Mouse (Mus musculus) heart, adult 18-20 months (tissue): ENCODE measurements around the gene Crabp2. TPM values are rescaled to one million over a fixed set of nuclear protein-coding genes. Genes with fewer than 3 reads are reported as not detected.
"Not testable (repeated sequence)": the region's sequence is repeated elsewhere in the genome, so short reads cannot be mapped to it uniquely, and the experiment has no call there.

ENCODE experiments used
- DNase-seq, 2 experiments: peaks; one replicate each; pipeline ENCODE4 v3.0.0; 2021 to 2022; ENCODE audit warnings: mixed read lengths in 1 of 2
- long read RNA-seq, 2 experiments: library from polyadenylated mRNA; stranded (forward); transcript quantifications; one replicate each; pipeline ENCODE4 v2.0.0; 2021
- total RNA-seq, 2 experiments: library from RNA; stranded (reverse); gene quantifications; 2 replicates each; pipeline ENCODE4 v1.2.3; 2021

Gene Crabp2
- total RNA-seq: not detected
- long read RNA-seq, experiment 1, partial matches to known transcripts: 0 of 1 reads
- long read RNA-seq, experiment 1, other reads (novel, unspliced or antisense): 0 of 1 reads
- long read RNA-seq, experiment 2: 0 reads

DNA sequence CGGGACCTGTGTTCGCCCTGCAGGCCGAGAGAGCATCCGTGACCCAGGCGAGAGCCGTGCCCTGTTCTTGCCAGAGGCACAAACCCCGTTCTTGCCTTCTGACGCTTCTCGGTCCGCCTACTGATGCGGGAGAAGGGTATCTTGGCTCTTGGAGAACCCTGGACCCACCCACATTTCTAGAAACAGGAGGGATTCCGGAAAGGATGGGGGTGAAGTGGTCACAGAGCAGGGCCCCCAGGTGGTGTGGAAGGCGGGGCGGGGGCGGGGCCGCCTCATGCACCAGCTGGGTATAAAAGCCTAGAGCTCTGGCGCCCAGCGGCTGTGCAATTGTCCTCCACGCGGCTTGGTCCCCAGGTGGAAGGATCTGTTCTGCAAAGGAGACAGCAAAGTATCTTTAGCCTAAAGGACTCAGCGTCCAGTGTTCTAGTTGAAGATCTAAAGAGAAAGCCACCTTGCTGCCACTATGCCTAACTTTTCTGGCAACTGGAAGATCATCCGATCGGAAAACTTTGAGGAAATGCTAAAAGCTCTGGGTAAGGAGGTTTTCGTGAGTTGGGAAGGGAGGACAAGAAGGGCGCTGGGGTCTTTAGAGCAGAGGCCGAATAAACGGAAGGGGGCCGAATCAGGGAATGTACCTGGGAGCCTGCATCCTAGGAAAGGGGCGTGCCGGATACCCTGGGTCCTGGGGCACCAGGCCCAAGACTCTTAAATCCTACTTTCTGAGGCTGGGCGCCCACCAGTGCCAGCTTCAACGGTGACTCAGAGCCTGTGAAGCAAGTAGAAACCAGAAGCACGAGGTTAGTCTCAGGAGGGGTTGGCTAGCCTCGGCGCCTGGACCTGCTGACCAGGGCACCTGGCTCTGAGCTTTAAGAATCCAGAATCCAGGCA, at the start of gene Crabp2:
Gene Crabp2, plus strand, starts transcription at position 289 of the 888 bp plus-strand sequence.
- no peak for DNase-seq

DNA sequence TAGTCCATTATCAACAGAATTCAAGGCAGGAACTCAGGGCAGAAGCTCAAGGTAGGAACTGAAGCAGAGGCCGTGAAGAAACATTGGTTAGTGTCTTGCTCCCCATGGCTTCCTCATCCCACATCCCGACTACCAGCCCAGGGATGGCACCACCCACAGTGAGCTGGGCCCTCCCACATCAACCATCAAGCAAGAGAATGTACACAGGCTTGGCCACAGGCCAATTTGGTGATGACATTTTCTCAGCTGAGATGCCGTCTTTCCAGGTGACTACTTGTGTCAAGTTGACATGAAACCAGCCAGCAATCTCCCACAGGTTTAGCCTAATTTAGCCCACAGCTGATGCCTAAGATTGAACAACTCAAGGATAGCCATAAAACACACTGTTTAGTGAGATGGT, 49.2 kb upstream of the Crabp2 start:
- DNase-seq: no peak

DNA sequence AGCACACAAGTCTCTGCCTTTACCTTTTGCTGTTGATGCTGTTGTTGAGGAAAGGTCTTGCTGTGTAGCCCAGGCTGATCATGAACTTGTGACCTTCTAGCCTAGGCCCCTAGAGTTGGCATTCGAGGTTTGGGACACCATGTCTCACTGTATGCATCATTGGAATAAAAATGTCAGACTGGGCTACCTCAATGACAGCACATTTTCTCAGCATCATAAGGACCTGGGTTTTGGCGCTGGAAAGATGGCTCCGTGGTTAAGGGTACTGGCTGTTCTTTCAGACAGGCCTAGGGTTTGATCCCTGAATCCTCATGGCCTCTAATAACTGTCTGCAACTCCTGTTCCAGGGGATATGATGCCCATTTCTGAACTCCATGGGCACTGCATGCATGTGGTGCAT, 48.7 kb upstream of the Crabp2 start:
- DNase-seq: no peak

DNA sequence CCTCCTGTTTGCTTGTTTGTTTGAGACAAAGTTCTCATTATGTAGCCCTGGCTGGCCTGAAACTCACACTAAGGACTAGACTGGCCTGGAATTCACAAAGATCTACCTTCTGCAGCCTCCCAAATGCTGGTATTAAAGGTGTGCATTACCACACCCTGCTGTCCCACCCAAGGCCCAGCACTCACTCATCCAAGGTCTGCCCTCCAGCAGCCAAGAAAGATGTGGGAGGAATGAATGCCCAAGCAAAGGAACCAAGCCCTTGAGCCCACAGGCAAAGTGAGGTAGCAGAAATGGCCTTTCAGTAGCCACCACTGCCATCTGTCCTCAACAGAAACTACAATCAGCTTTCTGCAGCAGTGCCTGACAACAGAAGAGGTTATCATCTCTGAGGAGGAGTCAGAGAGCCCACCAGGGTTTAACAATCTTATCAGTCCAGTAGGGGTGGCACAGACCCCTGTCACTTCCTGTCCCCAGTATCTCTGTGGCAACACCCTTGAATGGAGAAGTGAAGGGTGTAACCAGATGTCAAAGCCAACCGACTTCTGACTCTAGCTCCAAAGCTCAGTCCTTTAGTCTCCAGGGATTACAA, 47.3 kb upstream of the Crabp2 start:
- no peak for DNase-seq

DNA sequence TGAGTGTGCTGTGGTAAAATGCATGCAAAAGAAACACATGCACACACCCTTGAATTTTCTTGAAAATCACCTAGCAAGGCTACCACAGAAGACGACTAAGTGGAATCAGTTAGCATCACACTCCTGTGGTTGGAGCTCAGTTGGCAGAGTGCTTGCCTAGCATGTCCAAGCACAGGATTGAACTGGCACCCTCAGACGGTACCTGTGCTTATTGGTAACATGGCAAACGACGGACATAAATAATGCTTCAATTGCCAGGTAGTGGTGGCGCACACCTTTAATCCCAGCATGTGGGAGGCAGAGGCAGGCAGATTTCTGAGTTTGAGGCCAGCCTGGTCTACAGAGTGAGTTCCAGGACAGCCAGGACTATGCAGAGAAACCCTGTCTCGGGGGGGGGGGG, 46.5 kb upstream of the Crabp2 start:
- DNase-seq: not testable (repeated sequence)

DNA sequence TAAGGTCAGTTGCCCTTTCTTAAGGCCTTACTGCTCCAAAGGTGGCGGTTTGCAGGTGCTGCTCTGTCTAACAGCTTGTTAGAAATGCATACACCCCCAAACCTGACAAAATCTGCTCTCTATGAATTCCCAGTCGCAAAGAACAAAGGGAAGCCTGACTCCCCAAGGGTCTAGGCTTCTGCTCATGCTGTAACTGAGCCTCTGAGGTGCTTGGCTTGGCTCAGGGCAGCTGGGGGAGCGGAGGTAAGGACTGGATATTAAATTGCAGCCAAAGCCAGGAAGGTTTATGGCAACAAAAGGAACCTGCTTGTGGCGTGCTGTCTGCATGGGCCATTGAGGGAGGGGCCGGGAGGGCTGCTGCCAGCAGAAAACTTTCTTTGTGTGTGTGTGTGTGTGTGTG, 44.6 kb upstream of the Crabp2 start:
- DNase-seq: no peak

DNA sequence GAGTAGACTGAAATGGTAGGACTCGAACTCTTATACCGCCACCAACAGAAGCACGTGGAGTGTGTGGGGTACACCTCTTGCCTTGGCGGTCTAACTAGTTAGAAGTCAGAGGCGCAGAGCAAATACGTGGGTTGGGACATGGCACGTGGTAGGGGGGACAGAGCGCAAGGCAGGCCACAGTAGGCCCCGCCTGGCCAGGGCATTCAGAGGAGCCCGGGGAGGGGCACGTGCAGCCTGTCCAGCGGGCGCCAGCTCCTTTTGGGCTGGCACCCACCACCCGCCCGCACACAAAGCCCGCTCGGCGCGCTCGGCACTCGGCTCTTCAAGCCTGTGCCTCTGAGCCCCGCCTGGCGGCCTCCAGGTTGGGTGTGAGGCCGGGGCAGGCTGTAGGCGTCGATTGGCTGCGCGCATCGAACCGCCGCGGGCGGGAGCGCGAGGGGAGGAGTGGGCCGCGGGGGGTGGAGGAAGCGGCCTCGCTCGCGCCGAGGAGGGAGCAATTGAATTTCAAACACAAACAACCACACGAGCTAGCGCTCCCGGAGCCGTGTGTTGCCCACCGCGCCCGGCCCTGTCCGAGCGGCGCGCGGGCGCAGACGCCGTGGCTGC, 42.5 kb upstream of the Crabp2 start, which contains the start of gene Hdgf:
Gene Hdgf, plus strand, starts transcription at position 442 of the 606 bp plus-strand sequence.
- peak; percentile 93 to 96 for DNase-seq

DNA sequence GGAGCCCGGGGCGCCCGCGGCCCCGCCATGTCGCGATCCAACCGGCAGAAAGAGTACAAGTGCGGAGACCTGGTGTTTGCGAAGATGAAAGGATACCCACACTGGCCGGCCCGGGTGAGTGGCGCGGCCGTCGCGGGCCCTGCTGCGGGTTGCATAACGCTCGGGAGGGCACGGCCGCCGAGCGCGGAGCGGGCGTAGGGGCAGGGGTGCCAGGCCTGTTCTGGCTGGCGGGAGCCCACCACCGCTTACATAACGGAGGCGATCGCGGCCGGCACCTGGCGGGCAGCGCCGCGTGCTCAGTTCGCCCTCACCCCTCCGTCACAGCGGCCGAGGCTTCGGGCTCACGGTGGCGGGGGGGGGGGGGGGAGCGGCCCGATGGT, 41.9 kb upstream of the Crabp2 start:
- peak in 1 of 2 experiments; percentile 65 for DNase-seq

DNA sequence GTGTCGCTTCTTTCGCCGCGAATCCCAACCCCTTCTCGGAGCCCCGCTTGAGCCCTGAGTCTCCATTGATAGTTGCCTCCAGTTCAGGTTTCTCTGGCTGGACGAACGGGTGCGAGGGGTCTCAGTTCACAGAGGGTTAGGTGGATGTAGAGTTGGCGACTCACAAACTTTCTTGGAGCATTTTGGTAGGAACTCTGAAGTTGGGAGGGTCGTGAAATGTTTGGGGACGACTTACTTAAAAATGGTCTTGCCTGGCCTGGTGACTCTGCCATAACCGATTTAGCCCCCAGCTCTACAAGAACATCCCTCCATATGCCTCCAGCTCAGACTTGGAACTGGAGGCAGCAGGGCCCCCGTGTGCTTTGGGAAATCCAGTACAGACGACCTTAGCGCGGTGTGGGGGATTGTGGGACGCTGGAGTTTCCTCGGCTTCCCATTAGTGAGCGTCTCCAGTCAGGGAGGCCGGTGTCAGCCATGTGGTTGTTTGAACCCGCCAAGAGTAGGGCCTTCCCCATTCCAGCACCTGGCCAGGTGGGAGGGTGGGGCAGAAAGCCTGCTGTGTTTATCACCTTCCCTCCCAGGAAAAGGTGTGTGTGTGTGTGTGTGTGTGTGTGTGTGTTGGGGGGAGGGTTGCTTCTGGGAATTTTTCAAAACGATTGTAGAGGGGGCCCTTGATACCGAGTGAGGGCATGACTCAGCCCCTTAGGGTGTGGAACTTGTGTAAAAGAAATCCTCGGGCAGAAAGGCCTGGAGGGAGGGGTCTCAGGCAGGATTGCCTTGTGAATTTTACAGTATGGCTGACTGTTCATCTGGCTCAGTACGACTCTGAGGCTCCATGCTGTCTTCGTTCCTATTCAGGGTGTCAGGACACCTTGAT, 41.2 kb upstream of the Crabp2 start:
- DNase-seq: peak; percentile 36 to 54

DNA sequence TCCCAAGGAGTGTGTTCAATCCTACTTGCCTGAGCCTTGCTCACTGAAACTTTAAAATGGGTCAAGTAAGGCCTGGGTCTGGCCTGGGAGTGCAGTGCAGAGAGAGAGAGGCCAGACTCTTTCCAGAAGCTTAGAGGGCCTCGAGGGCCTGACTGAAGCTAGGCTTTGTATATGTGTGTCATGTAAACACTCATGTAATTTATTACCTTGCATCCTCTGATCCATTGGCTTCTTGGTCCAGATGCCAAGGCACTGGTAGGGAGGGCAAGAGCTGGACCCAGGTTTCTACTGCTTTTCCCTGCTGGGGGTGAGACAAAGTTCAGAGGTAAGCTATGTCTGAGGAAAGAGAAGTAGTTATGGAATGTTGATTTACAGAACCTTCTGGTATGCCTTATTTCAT, 40.6 kb upstream of the Crabp2 start:
- no peak for DNase-seq

DNA sequence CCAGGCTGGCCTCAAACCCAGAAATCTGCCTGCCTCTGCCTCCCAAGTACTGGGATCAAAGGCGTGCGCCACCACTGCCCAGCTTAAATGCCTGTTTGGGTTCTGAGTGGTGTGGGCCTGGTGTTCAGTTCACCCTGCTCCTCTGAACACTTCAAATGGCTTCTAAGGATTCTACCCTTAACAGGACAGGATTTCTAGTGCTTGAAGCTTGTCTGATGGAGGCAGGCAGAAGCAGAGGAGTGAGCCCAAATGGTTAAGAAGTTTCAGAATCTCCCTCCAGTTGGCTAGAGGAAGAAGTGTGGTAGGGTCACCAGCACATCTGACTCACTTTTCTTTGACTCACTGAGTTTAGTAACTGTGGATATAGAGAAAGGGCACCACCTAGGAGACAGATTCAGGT, 39.1 kb upstream of the Crabp2 start:
- DNase-seq: peak in 1 of 2 experiments; percentile 4

DNA sequence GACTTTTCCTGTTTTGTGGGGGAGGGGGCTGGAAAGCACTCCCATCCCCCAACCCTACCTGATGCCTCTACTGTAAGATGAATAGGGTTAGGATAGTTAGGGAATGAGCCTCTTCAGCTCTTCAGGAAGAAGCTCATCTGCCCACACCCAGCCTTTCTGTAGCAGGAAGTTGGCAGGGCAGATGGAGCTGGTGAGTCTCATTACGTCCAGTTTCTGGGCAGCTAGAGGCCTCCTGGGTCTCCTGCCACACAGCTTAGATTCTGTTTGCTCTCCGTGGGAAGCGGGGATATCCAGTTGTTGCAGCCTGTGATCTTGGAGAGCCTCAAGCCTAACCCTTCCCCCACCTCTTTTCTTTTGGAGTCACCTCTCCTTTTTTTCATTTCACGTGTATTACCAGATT, 38.6 kb upstream of the Crabp2 start:
- no peak for DNase-seq

DNA sequence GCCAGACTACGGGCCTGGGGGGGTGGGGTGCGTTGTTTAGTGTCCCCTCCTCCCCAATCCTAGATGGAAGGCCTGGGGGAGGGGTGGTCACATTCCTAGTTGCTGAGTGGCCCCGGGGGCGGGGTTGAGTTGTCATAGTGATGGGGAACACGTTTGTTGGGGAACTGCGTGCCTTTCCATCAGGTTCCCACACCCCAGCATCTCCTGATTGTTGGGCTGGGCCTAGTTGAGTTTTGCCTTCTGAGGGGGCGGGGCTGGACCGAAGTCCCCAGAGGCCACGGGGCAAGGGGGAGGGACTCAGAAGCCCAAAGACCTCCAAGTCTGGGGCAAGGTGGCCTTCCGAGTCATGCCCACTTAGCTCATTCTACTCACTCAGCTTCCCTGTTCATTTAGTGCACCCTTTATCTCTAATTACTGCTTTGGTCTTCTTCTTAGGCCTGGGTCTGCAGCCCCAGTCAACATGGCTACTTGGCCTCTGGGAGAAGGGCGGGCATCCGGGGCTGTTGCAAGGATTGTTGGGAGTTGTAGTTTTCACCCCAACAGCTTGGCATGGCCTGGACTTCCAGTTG, 37.8 kb upstream of the Crabp2 start:
- DNase-seq: peak; percentile 86 to 88

DNA sequence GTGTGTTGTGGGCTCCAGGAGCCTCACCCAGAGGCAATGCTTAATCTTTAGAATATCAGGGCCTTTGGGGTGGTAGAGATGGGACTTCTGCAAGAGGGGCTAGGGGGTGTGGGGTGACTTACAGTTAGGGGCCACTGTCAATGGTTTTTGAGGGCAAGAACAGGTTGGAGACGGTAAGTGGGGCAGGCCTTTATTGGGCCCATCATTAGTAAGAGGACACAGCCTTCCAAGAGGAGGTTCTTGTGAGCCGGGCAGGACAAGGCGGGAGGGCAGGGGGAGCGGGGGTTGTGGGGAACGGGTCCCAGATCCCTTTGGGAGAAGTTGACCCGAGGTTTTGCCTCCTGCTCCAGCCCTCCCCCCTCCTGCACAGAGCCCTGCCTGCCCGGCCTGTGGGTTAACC, 35.0 kb upstream of the Crabp2 start:
- no peak for DNase-seq

DNA sequence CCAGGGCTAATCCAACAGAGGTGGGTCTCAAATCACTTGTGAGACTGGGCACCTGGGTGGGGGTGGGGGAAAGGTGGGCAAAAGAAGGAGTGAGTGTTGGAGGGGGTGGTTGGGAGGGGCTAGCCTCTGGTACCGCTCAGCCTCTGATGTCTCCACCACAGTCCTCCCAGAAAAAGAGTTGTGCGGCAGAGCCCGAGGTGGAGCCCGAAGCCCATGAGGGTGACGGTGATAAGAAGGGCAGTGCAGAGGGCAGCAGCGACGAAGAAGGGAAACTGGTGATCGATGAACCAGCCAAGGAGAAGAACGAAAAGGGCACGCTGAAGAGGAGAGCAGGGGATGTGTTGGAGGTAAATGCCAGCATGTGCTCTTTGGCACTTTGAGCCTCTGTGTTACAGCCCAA, 34.6 kb upstream of the Crabp2 start:
- no peak for DNase-seq

DNA sequence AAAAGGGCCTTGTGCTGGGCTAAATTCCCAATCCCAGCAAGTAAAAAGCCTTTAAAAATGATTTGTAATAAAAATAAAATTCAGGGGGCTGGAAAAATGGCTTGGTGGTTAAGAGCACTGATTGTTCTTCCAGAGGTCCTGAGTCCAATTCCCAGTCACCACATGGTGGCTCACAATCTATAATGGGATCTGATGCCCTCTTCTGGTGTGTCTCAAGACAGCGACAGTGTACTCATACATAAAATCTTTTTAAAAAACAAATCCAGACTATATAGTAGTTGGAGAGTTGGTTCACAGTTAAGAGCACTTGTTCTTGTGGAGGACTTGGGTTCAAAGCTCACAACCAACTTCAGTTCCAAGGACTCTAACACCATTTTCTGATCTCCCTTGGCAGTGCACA, 31.5 kb upstream of the Crabp2 start:
- DNase-seq: no peak

DNA sequence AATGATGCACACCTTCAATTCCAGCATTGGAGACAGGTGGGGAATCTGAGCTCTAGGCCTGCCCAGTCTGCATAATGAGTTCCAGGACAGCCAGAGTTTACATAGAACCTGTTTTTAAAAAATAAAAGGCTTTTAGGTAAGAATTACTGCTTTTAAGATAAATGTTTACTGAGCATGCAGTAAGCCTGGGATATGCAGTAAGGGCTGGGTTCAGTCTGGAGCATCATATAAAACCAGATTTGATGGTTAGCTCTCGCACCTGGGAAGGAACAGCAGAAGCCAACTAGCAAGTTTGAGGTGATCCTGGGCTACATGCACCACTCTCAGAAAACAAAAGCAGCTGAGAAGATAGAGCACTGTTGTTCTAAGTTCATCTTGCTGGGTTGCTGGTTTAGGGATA, 29.9 kb upstream of the Crabp2 start:
- DNase-seq: no peak

DNA sequence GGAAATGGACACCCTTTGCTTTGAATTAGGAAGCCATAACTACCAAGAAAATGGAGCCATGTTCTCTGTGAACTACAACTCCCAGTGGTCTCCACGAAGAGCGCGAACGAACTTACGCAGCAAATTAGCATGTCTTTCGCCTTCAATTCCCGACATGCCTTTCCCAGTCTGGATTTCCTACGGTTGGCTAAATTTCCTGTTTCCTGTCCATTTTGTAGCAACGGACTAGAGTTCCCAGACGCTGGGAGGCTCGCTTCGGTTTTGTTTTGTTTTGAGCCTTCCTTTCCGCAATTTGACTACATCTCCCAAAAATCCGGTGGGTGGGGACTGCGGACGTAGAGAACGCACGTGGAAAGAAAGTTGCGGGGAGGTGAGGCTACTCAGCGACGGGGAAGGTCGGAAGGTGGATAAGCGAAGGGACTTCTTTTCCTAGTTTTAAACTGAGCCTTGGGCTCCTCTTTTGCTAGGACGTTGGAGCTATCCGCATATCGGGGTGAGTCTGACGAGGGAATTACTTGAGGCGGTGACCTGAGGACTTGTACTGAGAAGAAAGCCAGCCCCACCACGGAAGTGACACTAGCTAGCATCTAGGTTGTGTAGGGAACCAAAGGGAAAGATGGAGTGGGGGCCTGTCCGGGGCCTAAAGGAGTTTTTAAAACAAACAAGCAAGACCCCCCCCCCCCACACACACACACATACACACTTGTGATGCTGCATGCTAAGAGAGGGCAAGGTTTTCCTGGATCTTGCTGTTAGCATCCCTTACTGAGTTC, 28.9 kb upstream of the Crabp2 start, which contains the start of gene Mrpl24:
Gene Mrpl24, plus strand, starts transcription at position 171 of the 773 bp plus-strand sequence.
- DNase-seq: peak; percentile 89 to 94

DNA sequence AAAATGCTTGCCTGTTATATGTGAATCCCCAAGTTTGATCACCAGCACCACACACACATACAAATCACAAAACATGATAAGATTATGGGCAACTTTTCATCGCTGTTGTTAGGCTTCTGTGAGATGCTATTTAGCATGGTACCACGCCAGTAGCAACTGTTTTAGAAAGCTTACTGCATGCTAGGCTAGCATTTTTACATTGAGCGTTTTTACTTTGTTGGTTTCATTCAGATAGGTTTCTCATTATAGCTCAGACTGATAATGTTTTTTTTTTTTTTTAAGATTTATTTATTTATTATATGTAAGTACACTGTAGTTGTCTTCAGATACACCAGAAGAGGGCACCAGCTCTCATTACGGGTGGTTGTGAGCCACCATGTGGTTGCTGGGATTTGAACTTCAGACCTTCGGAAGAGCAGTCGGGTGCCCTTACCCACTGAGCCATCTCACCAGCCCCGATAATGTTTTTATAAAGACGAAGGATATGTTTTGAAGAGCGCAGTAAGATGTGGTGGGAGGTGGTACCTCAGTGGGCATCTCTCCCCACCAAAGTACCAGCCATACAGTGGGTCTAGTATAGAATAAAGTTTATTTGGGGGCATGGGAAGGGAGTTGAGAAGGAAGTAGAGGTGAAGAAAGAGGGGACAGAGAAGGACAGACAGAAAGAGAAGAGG, 28.1 kb upstream of the Crabp2 start:
- DNase-seq: no peak

DNA sequence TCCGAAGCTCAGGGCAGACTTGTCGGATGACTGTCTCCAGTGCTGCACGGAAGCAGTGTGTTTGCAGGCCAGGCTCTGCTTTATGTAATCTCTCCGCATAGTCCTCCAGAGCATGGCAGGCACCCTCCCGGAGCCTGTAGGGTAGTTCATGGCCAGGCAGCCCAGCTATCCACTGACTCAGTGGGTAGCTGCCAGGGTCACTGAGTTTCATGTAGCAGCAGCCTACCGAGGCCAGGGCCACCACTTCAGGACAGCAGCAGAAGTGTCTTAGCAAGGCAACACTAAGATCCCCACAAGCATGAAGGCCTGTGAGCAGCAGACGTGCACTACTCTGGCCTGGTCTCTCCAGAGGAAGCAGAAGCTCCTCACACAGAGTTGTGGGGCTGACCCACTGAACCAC, 23.5 kb upstream of the Crabp2 start:
- no peak for DNase-seq
